Mouse (Mus musculus): ENCODE measurements at regions not wholly inside any gene's neighbourhood (a gene's known extent, or its start where the extent isn't known, plus 50 kb on each side); places are given as distances from the start of the nearest gene placed in this dataset.
"Not testable (repeated sequence)": the region's sequence is repeated elsewhere in the genome, so short reads cannot be mapped to it uniquely, and the experiment has no call there.

- in situ Hi-C loops (cut with MseI, MboI): not testable (repeated sequence)
These were observed 157.0 kb upstream of the Vmn1r3 start for GRCm38 (mm10) chr4:3342165-3342564.

All from mouse trophoblast stem cell (cell line).